21 mouse cellular contexts compared by ENCODE assay signal in the genomic region with DNA sequence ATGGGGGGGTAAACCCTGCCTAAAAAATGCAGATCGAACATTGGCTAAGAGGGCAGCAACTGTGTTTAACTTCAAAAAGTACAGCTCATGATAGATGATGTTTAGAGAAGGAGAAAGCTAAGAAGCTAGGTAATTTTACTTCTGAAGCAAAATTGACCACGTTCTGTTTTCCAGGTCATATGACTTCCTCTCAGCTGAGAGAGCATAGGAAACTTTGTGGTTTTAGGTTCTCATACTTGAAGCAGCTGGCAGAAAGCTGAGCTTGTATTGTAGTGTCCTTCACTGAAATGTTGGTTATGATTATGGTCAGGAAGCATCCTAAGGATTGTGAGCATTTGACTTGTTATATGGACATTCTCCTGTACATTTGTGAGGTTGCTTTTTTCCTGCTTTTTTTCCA.
"Had no signal": no experiment of that assay in that cellular context is flagged by ENCODE, and none has a peak within 500 bp of the region (broad histone marks: within the 10 kb centered on the region; RNA-seq: fewer than 3 reads in every experiment).

No protein-coding gene starts in this region.

- H3K27ac ChIP-seq: kidney, postnatal 0 days; limb, embryonic 12.5 days; limb, embryonic 15.5 days; liver, embryonic 15.5 days; lung, embryonic 15.5 days; midbrain, embryonic 10.5 days; neural tube, embryonic 12.5 days; neural tube, embryonic 15.5 days had no signal

- H3K4me3 ChIP-seq: limb, embryonic 12.5 days; limb, embryonic 15.5 days; liver, embryonic 15.5 days; lung, embryonic 15.5 days; megakaryocyte, embryonic 14.5 days; midbrain, embryonic 10.5 days; neural tube, embryonic 12.5 days; neural tube, embryonic 15.5 days had no signal

- H3K4me2 ChIP-seq: limb, embryonic 12.5 days; limb, embryonic 15.5 days; liver, embryonic 11.5 days; liver, embryonic 15.5 days; lung, embryonic 15.5 days; neural tube, embryonic 12.5 days; neural tube, embryonic 15.5 days had no signal

- H3K9ac ChIP-seq: limb, embryonic 12.5 days; limb, embryonic 15.5 days; liver, embryonic 15.5 days; lung, embryonic 15.5 days; neural tube, embryonic 12.5 days; neural tube, embryonic 15.5 days had no signal

- H3K4me1 ChIP-seq: limb, embryonic 12.5 days; limb, embryonic 15.5 days; liver, embryonic 15.5 days; lung, embryonic 15.5 days; megakaryocyte, embryonic 14.5 days; midbrain, embryonic 10.5 days; neural tube, embryonic 12.5 days; neural tube, embryonic 15.5 days had no signal

- H3K9me3 ChIP-seq: limb, embryonic 12.5 days; limb, embryonic 15.5 days; liver, embryonic 15.5 days; lung, embryonic 15.5 days; megakaryocyte, embryonic 14.5 days; midbrain, embryonic 10.5 days; neural tube, embryonic 12.5 days; neural tube, embryonic 15.5 days had no signal

- H3K36me3 ChIP-seq: limb, embryonic 12.5 days; limb, embryonic 15.5 days; liver, embryonic 15.5 days; lung, embryonic 15.5 days; midbrain, embryonic 10.5 days; neural tube, embryonic 12.5 days; neural tube, embryonic 15.5 days had no signal

- H3K27me3 ChIP-seq: limb, embryonic 12.5 days; limb, embryonic 15.5 days; liver, embryonic 15.5 days; lung, embryonic 15.5 days; neural tube, embryonic 12.5 days; neural tube, embryonic 15.5 days had no signal

- DNase-seq: kidney, adult 18-20 months; kidney, postnatal 25 days; left cerebral cortex, postnatal 4 days; lung, adult 18-20 months; lung, postnatal 10 days; lung, postnatal 36 days; midbrain, embryonic 14.5 days; right cerebral cortex, postnatal 25 days; spleen, adult 18-20 months; thymus, adult 18-20 months; thymus, postnatal 36 days had no signal
